Mouse (Mus musculus): Measurements from ENCODE around the gene Sdk1.

- TF ChIP-seq POLR2A (IDR thresholded peaks at IDR 0.05; ENCODE audit: insufficient read depth, low read depth, low read length) (no peak), CTCF (IDR thresholded peaks at IDR 0.05; ENCODE audit: insufficient read depth, low read depth, low read length) (no peak)
Observed at GRCm38 (mm10) chr5:142017001-142017400, 775.7 kb downstream of the Sdk1 start.

Data from olfactory bulb, adult 2 months (tissue).